Mouse (Mus musculus) myocyte (in vitro differentiated cells): ENCODE measurements around the gene Fkrp. TPM values are rescaled to one million over a fixed set of nuclear protein-coding genes. Genes with fewer than 3 reads are reported as not detected.

ENCODE experiments used
- H3K27me3 ChIP-seq: one replicate; pipeline ENCODE4 v1.6.1; 2011; ENCODE audit not compliant: control insufficient read depth, insufficient read depth, insufficient read length
- H3K36me3 ChIP-seq: one replicate; pipeline ENCODE4 v1.6.1; 2011; ENCODE audit not compliant: control insufficient read depth, insufficient read depth
- H3K4me2 ChIP-seq: one replicate; pipeline ENCODE4 v1.6.1; 2011; ENCODE audit warnings: low read depth, control low read depth
- H3K4me3 ChIP-seq: one replicate; pipeline ENCODE4 v1.5.1; 2011; ENCODE audit warnings: mild to moderate bottlenecking, control low read depth, moderate library complexity
- H3K79me2 ChIP-seq: one replicate; pipeline ENCODE4 v1.6.1; 2011; ENCODE audit not compliant: control insufficient read depth, insufficient read depth
- H3ac ChIP-seq: one replicate; pipeline ENCODE4 v1.6.1; 2011; ENCODE audit not compliant: control insufficient read depth, insufficient read length
- CEBPB ChIP-seq: IDR thresholded peaks from 2 replicates; pipeline ENCODE4 v1.6.1; 2011; ENCODE audit warnings: mild to moderate bottlenecking, moderate library complexity; ENCODE audit not compliant: poor library complexity, insufficient read depth, severe bottlenecking
- E2F4 ChIP-seq: IDR thresholded peaks from one replicate; pipeline ENCODE4 v1.6.1; 2011; ENCODE audit warnings: mild to moderate bottlenecking, control low read depth, moderate library complexity; ENCODE audit not compliant: insufficient read depth
- MAX ChIP-seq: IDR thresholded peaks from one replicate; pipeline ENCODE4 v1.6.1; 2011; ENCODE audit warnings: low read depth, mild to moderate bottlenecking, control low read depth
- MYOD1 ChIP-seq, 3 experiments: IDR thresholded peaks; one replicate each; pipeline ENCODE4 v1.6.1; 2011; ENCODE audit warnings: control low read depth in 2 of 3, low read depth in 2 of 3, mild to moderate bottlenecking in 2 of 3, moderate library complexity in 1 of 3; ENCODE audit not compliant: insufficient read length in 2 of 3, control insufficient read depth in 1 of 3
- MYOG ChIP-seq, 3 experiments: IDR thresholded peaks; one replicate each; pipeline ENCODE4 v1.6.1; 2011; ENCODE audit warnings: control low read depth in 2 of 3, low read depth in 2 of 3, mild to moderate bottlenecking in 2 of 3; ENCODE audit not compliant: insufficient read length in 2 of 3, control insufficient read depth in 1 of 3, insufficient read depth in 1 of 3
- POLR2A ChIP-seq: IDR thresholded peaks from one replicate; pipeline ENCODE4 v1.6.1; 2011; ENCODE audit warnings: low read depth, mild to moderate bottlenecking, control low read depth, moderate library complexity; ENCODE audit not compliant: insufficient read length
- POLR2AphosphoS2 ChIP-seq: IDR thresholded peaks from one replicate; pipeline ENCODE4 v1.6.1; 2011; ENCODE audit warnings: low read depth, control low read depth; ENCODE audit not compliant: insufficient read length
- REST ChIP-seq: IDR thresholded peaks from one replicate; pipeline ENCODE4 v1.6.1; 2011; ENCODE audit warnings: mild to moderate bottlenecking, control low read depth, moderate library complexity; ENCODE audit not compliant: insufficient read depth, insufficient read length
- SRF ChIP-seq: IDR thresholded peaks from one replicate; pipeline ENCODE4 v1.6.1; 2011; ENCODE audit warnings: low read depth; ENCODE audit not compliant: control insufficient read depth, insufficient read length
- TCF12 ChIP-seq: IDR thresholded peaks from one replicate; pipeline ENCODE4 v1.6.1; 2011; ENCODE audit warnings: mild to moderate bottlenecking, control low read depth; ENCODE audit not compliant: poor library complexity, insufficient read depth, severe bottlenecking
- TCF3 ChIP-seq: IDR thresholded peaks from one replicate; pipeline ENCODE4 v1.6.1; 2011; ENCODE audit warnings: low read depth, control low read depth; ENCODE audit not compliant: insufficient read length
- USF1 ChIP-seq: IDR thresholded peaks from one replicate; pipeline ENCODE4 v1.6.1; 2011; ENCODE audit warnings: low read depth, mild to moderate bottlenecking, control low read depth, moderate library complexity
- polyA plus RNA-seq: library from polyadenylated mRNA; unstranded; fragments of >200 nt; fragmentation: generic; extraction: Trizol; gene quantifications from one replicate; pipeline ENCODE4 v1.2.1, GENCODE M21; 2012; ENCODE audit warnings: missing spikeins

The Fkrp gene
- polyA plus RNA-seq, 1 experiment, result 26.7 TPM

GRCm38 (mm10) chr7:16837916-16838803, 21.6 kb upstream of the Fkrp start:
- Histone ChIP-seq H3K4me3 (no peak overlapping the region), H3K79me2 (no peaks in the 10 kb centered on the region), H3K36me3 (peaks cover 8% of the 10 kb centered on the region), H3ac (no peak overlapping the region), H3K27me3 (no peaks in the 10 kb centered on the region), H3K4me2 (no peak overlapping the region)
- TF ChIP-seq REST (no peak), E2F4 (no peak), MAX (no peak), USF1 (no peak), POLR2A (no peak), CEBPB (no peak), POLR2AphosphoS2 (no peak), MYOG (IDR thresholded peaks at IDR 0.05; ENCODE audit: control insufficient read depth in 1 of 3, insufficient read depth in 1 of 3, insufficient read length in 2 of 3, low read depth in 2 of 3) (no peak), TCF3 (no peak), SRF (no peak), TCF12 (no peak), MYOD1 (IDR thresholded peaks at IDR 0.05; ENCODE audit: control insufficient read depth in 1 of 3, insufficient read length in 2 of 3, low read depth in 2 of 3) (no peak)

GRCm38 (mm10) chr7:16830449-16830848, 13.9 kb upstream of the Fkrp start:
- H3K4me2 ChIP-seq, result no peak overlapping the region
- H3K36me3 ChIP-seq, result peaks cover 14% of the 10 kb centered on the region
- H3ac ChIP-seq, result no peak overlapping the region
- no peak overlapping the region for H3K4me3 ChIP-seq
- no peaks in the 10 kb centered on the region for H3K27me3 ChIP-seq
- H3K79me2 ChIP-seq, result no peaks in the 10 kb centered on the region
- no peak for TF ChIP-seq SRF
- TF ChIP-seq POLR2A, result no peak

GRCm38 (mm10) chr7:16827274-16827673, 10.7 kb upstream of the Fkrp start:
- H3K4me3 ChIP-seq, result no peak overlapping the region
- H3ac ChIP-seq, result no peak overlapping the region
- H3K36me3 ChIP-seq, result peaks cover 6% of the 10 kb centered on the region
- H3K27me3 ChIP-seq, result no peaks in the 10 kb centered on the region
- no peak for TF ChIP-seq USF1
- TF ChIP-seq CEBPB, result no peak
- TF ChIP-seq POLR2A, result no peak
- TF ChIP-seq MAX, result no peak
- no peak for TF ChIP-seq TCF3
- TF ChIP-seq POLR2AphosphoS2, result no peak
- no peak for TF ChIP-seq MYOG (IDR thresholded peaks at IDR 0.05; ENCODE audit: control insufficient read depth in 1 of 3, insufficient read depth in 1 of 3, insufficient read length in 2 of 3, low read depth in 2 of 3)
- TF ChIP-seq E2F4, result no peak
- no peak for TF ChIP-seq REST
- no peak for TF ChIP-seq MYOD1 (IDR thresholded peaks at IDR 0.05; ENCODE audit: control insufficient read depth in 1 of 3, insufficient read length in 2 of 3, low read depth in 2 of 3)
- TF ChIP-seq TCF12, result no peak
- TF ChIP-seq SRF, result no peak
- H3K4me2 ChIP-seq, result no peak overlapping the region
- H3K79me2 ChIP-seq, result peaks cover 10% of the 10 kb centered on the region

GRCm38 (mm10) chr7:16826571-16826970, 10.0 kb upstream of the Fkrp start:
- Histone ChIP-seq H3K4me2 (no peak overlapping the region), H3ac (no peak overlapping the region), H3K79me2 (peaks cover 17% of the 10 kb centered on the region)

More at GRCm38 (mm10) chr7:16826571-16826970, 10.0 kb upstream of the Fkrp start:
- Histone ChIP-seq H3K4me3 (no peak overlapping the region), H3K27me3 (no peaks in the 10 kb centered on the region), H3K36me3 (peaks cover 3% of the 10 kb centered on the region)
- TF ChIP-seq TCF12 (no peak), USF1 (no peak), SRF (no peak), REST (no peak), CEBPB (no peak), E2F4 (no peak), MYOG (IDR thresholded peaks at IDR 0.05; ENCODE audit: control insufficient read depth in 1 of 3, insufficient read depth in 1 of 3, insufficient read length in 2 of 3, low read depth in 2 of 3) (no peak), MAX (no peak), MYOD1 (IDR thresholded peaks at IDR 0.05; ENCODE audit: control insufficient read depth in 1 of 3, insufficient read length in 2 of 3, low read depth in 2 of 3) (no peak), POLR2A (no peak), TCF3 (no peak), POLR2AphosphoS2 (no peak)
